Mouse (Mus musculus) kidney, adult 2 months (tissue): Measurements from ENCODE around the gene Btbd6. TPM values are rescaled to one million over a fixed set of nuclear protein-coding genes. Genes with fewer than 3 reads are reported as not detected.
A peak's percentile ranks its signal among the peaks of the same experiment; 100 is the strongest.

Experiments used
- DNase-seq: peaks from one replicate; pipeline ENCODE4 v3.0.0; 2021
- H3K27ac ChIP-seq: fragments of 200-500 bp; 2 replicates; pipeline ENCODE4 v1.5.1; 2012; ENCODE audit warnings: low read depth, low read length, control low read depth, inconsistent platforms; ENCODE audit not compliant: insufficient read depth
- H3K27me3 ChIP-seq: fragments of 200-500 bp; replicated peaks from 2 replicates; pipeline ENCODE4 v1.6.1; 2012; ENCODE audit warnings: mild to moderate bottlenecking, moderate library complexity, low read length, inconsistent platforms; ENCODE audit not compliant: control insufficient read depth, insufficient read depth
- H3K36me3 ChIP-seq: fragments of 200-500 bp; 2 replicates; pipeline ENCODE4 v1.6.1; 2012; ENCODE audit warnings: mild to moderate bottlenecking, moderate library complexity, low read length, inconsistent platforms; ENCODE audit not compliant: control insufficient read depth, insufficient read depth
- H3K4me1 ChIP-seq: fragments of 200-500 bp; 2 replicates; pipeline ENCODE4 v1.6.1; 2011; ENCODE audit warnings: low read length; ENCODE audit not compliant: control insufficient read depth, insufficient read depth
- H3K4me3 ChIP-seq: fragments of 200-500 bp; 2 replicates; pipeline ENCODE4 v1.5.1; 2011; ENCODE audit warnings: mild to moderate bottlenecking, low read depth, low read length, control low read depth; ENCODE audit not compliant: insufficient read depth
- CTCF ChIP-seq: fragments of 200-500 bp; conservative IDR thresholded peaks from 2 replicates; pipeline ENCODE4 v1.5.1; 2011; ENCODE audit warnings: low read depth, mild to moderate bottlenecking, control low read depth, low read length, moderate library complexity, mixed read lengths; ENCODE audit not compliant: insufficient read depth, insufficient read length
- POLR2A ChIP-seq: fragments of 200-500 bp; IDR thresholded peaks from one replicate; pipeline ENCODE4 v1.6.1; 2011; ENCODE audit warnings: low read depth, low read length, control low read depth
- WGBS: fragments of 180-500 bp; shearing (Covaris S2); methylation state at CpG from one replicate; pipeline ENCODE4 v1.1.7; 2018; 5-methylcytosine and 5-hydroxymethylcytosine counted together
- polyA plus RNA-seq: library from polyadenylated mRNA; depleted of rRNA; stranded (reverse); fragments of >200 nt; gene quantifications from 2 replicates; pipeline ENCODE4 v1.2.3, GENCODE M21; 2012

Gene Btbd6
- polyA plus RNA-seq, 1 experiment = 31.8 TPM

GRCm38 (mm10) chr12:112994153-112994552, 17.9 kb downstream of the Btbd6 start:
- WGBS = 36% methylated on average over 4 of the region's 4 CpGs
- Histone ChIP-seq H3K36me3 (no peaks in the 10 kb centered on the region), H3K4me1 (peaks cover 8% of the 10 kb centered on the region), H3K4me3 (no peak overlapping the region), H3K27me3 (no peaks in the 10 kb centered on the region), H3K27ac (no peak overlapping the region)
- TF ChIP-seq POLR2A = no peak
- no peak for TF ChIP-seq CTCF
- peak; percentile 27 for DNase-seq

GRCm38 (mm10) chr12:112999569-113000293, 23.4 kb downstream of the Btbd6 start:
- TF ChIP-seq CTCF (no peak), POLR2A (no peak)
- Histone ChIP-seq H3K27me3 (no peaks in the 10 kb centered on the region), H3K27ac (peak overlapping the region; percentile 96), H3K4me1 (peaks cover 10% of the 10 kb centered on the region), H3K36me3 (no peaks in the 10 kb centered on the region), H3K4me3 (peak overlapping the region; percentile 92)
- no peak for DNase-seq
- WGBS = 1% methylated on average over 56 of the region's 56 CpGs

GRCm38 (mm10) chr12:113000294-113001132, 24.2 kb downstream of the Btbd6 start, which contains the start of gene Brf1:
Brf1 (minus strand) TSS chr12:113000704.
- Histone ChIP-seq H3K4me3 (peak within 1 kb of the TSS; percentile 92), H3K36me3 (no peaks in the 10 kb centered on the region), H3K27ac (peak within 1 kb of the TSS; percentile 96), H3K27me3 (no peaks in the 10 kb centered on the region), H3K4me1 (peaks cover 10% of the 10 kb centered on the region)
- WGBS = under 1% methylated on average over 96 of the region's 96 CpGs
- peak; percentile 99 for DNase-seq
- 0 out of 2 replicates have a peak, but pooled peaks have one; percentile 1 for TF ChIP-seq CTCF
- peak; percentile 47 for TF ChIP-seq POLR2A

- peak overlapping the region; percentile 48 for H3K27ac ChIP-seq
- H3K27me3 ChIP-seq = no peaks in the 10 kb centered on the region
- H3K4me3 ChIP-seq = peak overlapping the region; percentile 47
- TF ChIP-seq POLR2A = no peak
- TF ChIP-seq CTCF = no peak
- WGBS = 3% methylated on average over 5 of the region's 5 CpGs
- H3K4me1 ChIP-seq = peaks cover 10% of the 10 kb centered on the region
- no peak for DNase-seq
- no peaks in the 10 kb centered on the region for H3K36me3 ChIP-seq
Observed at GRCm38 (mm10) chr12:113001133-113001474, 24.8 kb downstream of the Btbd6 start.

- DNase-seq = no peak
- 48% methylated on average over 2 of the region's 2 CpGs for WGBS
- Histone ChIP-seq H3K27me3 (no peaks in the 10 kb centered on the region), H3K36me3 (no peaks in the 10 kb centered on the region), H3K4me3 (no peak overlapping the region), H3K27ac (no peak overlapping the region), H3K4me1 (peaks cover 10% of the 10 kb centered on the region)
- TF ChIP-seq POLR2A (no peak), CTCF (no peak)
Observed at GRCm38 (mm10) chr12:113002667-113003066, 26.4 kb downstream of the Btbd6 start.

- Histone ChIP-seq H3K4me3 (no peak overlapping the region), H3K27ac (no peak overlapping the region), H3K36me3 (no peaks in the 10 kb centered on the region), H3K4me1 (peaks cover 4% of the 10 kb centered on the region; the same call in 1 of the 2 replicates), H3K27me3 (no peaks in the 10 kb centered on the region)
- WGBS = 60% methylated on average over 8 of the region's 8 CpGs
- no peak for DNase-seq
- TF ChIP-seq CTCF (no peak), POLR2A (no peak)
Observed at GRCm38 (mm10) chr12:113004011-113004410, 27.7 kb downstream of the Btbd6 start.

- TF ChIP-seq CTCF (peak; percentile 87), POLR2A (no peak)
- peak; percentile 91 for DNase-seq
- Histone ChIP-seq H3K4me1 (no peaks in the 10 kb centered on the region; the same call in 1 of the 2 replicates), H3K4me3 (no peak overlapping the region), H3K27me3 (no peaks in the 10 kb centered on the region), H3K36me3 (no peaks in the 10 kb centered on the region), H3K27ac (no peak overlapping the region)
- WGBS = 9% methylated on average over 4 of the region's 4 CpGs
Observed at GRCm38 (mm10) chr12:113004993-113005392, 28.7 kb downstream of the Btbd6 start.
